Mouse (Mus musculus) bone marrow, adult 2 months (tissue): ENCODE results near the gene Fhl4. TPM values are rescaled to one million over a fixed set of nuclear protein-coding genes. Genes with fewer than 3 reads are reported as not detected.

ENCODE experiments used
- H3K27ac ChIP-seq: fragments of 200-500 bp; 2 replicates; pipeline ENCODE4 v1.5.1; 2012; ENCODE audit warnings: low read depth, mild to moderate bottlenecking, control low read depth, inconsistent platforms, low read length; ENCODE audit not compliant: control insufficient read depth, poor library complexity, insufficient read depth
- H3K4me1 ChIP-seq: fragments of 200-500 bp; 2 replicates; pipeline ENCODE4 v1.6.1; 2011; ENCODE audit warnings: low read length; ENCODE audit not compliant: control insufficient read depth, insufficient read depth
- H3K4me3 ChIP-seq: fragments of 200-500 bp; replicated peaks from 2 replicates; pipeline ENCODE3; 2011; ENCODE audit warnings: mild to moderate bottlenecking, low read depth, low read length, control low read depth; ENCODE audit not compliant: control insufficient read depth
- CTCF ChIP-seq: fragments of 200-500 bp; IDR thresholded peaks from 2 replicates; pipeline ENCODE4 v1.5.1; 2011; ENCODE audit warnings: low read length, control low read depth; ENCODE audit not compliant: control insufficient read depth, insufficient read depth
- POLR2A ChIP-seq: fragments of 200-500 bp; IDR thresholded peaks from 2 replicates; pipeline ENCODE4 v1.6.1; 2011; ENCODE audit warnings: low read depth, mild to moderate bottlenecking, control low read depth, low read length, borderline replicate concordance; ENCODE audit not compliant: control insufficient read depth
- WGBS: fragments of 180-500 bp; shearing (Covaris S2); methylation state at CpG from one replicate; pipeline ENCODE4 v1.1.7; 2018; 5-methylcytosine and 5-hydroxymethylcytosine counted together
- polyA plus RNA-seq: library from polyadenylated mRNA; stranded (reverse); fragments of >200 nt; gene quantifications from 2 replicates; pipeline ENCODE4 v1.2.4, GENCODE M21; 2011; ENCODE audit warnings: low replicate concordance; ENCODE audit not compliant: missing spikeins, insufficient read depth, insufficient read length

The Fhl4 gene
- polyA plus RNA-seq = 0.45 TPM in 1 of 2 replicates, not detected in the other

DNA sequence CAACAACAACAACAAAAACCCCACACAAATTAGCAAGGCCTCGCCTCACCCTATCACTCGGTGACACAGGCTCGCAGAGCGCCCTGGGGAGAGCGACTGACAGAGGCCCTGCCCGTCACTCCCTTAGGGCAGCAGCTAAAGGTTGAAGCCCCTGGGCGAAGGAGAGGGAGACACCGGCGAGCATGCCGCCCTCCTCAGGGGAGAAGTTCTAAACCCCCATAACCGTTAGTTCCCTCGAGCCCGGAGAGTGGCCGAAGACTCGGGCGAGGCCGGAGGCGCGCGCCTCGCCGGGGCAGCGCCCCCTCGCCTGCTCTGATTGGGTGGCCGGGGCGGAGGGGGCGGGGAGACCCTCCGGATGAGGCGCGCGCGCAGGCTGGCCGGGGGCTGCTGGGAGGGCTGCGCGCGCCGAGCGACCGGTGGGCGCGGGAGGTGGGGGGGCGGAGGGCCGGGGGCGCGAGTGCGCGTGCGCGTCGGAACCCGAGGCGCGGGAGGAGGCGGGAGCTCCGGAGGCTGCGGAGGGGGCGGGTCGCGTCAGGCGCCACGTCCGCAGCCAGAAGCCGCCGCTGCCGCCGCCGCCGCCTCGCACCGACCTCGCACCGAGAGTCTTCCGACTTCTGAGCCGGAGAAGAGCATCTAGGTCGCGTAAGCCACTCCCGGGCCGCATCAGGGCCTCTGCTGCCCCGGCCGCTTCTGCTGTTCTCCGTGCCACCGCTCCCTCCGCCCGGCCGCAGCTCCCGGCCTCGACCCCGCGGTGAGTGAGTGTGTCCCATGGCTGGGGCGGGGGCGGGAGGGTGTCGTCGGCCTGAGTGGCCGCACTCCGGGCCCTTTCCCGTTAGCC, at the start of gene Fhl4, which contains the start of gene Tmem263:
Gene Fhl4 (minus strand): TSS at position 249 of the 838 bp plus-strand sequence.
Gene Tmem263 (plus strand): TSS at position 381 of the 838 bp plus-strand sequence.
- 0 out of 2 replicates have a peak, but pooled peaks have one; percentile 74 for TF ChIP-seq POLR2A
- no peak for TF ChIP-seq CTCF
- Histone ChIP-seq H3K4me1 (no peaks in the 10 kb centered on the region; the same call in 1 of the 2 replicates), H3K4me3 (peak within 1 kb of the TSS; percentile 76), H3K27ac (peak within 1 kb of the TSS; percentile 73)
- under 1% methylated on average over 80 of the region's 96 CpGs for WGBS

DNA sequence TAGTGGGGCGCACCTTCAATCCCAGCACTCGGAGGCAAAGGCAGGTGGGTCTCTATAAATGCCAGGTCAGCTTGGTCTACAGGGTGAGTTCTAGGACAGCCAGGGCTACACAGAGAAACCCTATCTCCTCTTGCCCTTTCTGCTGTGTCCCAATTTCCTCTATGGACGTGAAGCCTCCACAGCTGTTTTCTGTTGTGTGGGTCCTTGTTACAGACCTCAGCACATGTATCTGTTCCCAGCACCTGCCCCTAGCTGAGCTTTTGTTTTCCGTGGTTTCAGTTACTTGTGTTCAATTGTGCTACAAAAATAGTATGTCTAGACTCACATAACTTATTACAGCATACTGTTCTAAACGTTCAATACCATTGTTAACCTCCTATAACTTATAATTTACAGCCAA, 46.9 kb upstream of the Fhl4 start:
- Histone ChIP-seq H3K4me3 (no peak overlapping the region), H3K4me1 (no peaks in the 10 kb centered on the region), H3K27ac (no peak overlapping the region)
- TF ChIP-seq POLR2A (no peak), CTCF (no peak)
- 65% methylated on average over 5 of the region's 5 CpGs for WGBS

DNA sequence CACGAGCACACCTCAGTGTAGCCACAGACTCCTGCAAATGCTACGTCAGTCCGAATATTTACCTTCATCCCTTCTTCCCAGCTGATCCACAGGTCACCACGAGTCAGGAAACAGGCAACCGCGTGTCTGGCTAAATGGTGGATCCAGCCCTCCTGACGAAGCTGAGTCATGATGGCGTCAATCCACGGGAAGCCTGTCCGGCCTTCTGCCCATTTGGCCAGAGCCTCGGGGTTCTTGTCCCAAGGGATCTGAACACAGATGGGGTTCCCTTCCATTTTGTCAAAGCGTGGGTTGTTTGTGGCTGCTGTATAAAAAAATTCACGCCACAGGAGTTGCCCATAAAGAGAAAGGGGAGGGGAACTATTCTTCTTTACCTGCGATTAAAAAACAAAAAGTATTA, 44.0 kb upstream of the Fhl4 start:
- WGBS = 84% methylated on average over 14 of the region's 14 CpGs
- Histone ChIP-seq H3K4me3 (no peak overlapping the region), H3K27ac (no peak overlapping the region), H3K4me1 (no peaks in the 10 kb centered on the region)
- no peak for TF ChIP-seq CTCF
- TF ChIP-seq POLR2A = no peak

DNA sequence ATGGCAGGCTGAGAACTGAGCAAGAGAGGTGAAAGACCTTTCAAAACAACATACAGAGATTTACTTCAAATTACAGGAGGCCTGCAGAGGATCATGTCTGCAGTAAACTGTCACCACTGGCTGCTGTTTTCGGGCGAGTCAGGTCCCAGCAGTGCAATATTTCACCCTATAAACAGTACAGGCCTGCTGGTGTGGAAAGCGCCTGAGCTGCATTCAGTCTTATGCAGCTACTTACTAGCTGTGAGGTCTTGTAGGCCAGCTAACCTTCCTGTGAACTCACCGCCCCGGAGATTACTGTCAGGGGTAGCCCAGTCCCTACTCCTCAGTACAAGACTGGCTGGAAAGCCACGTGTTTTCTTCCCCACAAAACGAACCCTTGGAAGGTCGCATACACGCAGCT, 39.2 kb upstream of the Fhl4 start:
- 83% methylated on average over 9 of the region's 9 CpGs for WGBS
- Histone ChIP-seq H3K4me1 (no peaks in the 10 kb centered on the region), H3K27ac (no peak overlapping the region), H3K4me3 (no peak overlapping the region)
- no peak for TF ChIP-seq CTCF
- no peak for TF ChIP-seq POLR2A

DNA sequence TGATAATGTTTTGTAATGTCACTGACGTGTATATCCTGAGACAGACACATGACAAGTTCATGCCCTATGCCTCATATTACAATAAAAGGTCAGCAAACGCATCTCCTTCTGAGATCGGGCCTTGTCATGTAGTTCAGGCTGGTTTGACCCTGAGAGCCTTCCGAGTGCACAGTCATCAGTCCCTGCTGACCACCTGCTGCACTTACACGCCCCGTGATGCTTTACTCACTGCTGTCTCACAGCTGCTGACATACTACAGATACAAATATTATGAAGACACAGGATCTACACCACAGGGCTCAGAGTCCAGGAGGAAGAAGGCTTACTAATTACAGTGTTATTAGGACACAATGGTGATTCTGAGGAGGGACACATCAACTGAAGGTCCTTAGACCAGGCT, 34.3 kb upstream of the Fhl4 start:
- Histone ChIP-seq H3K27ac (no peak overlapping the region), H3K4me1 (no peaks in the 10 kb centered on the region), H3K4me3 (no peak overlapping the region)
- 82% methylated on average over 6 of the region's 6 CpGs for WGBS
- TF ChIP-seq POLR2A = no peak
- no peak for TF ChIP-seq CTCF

DNA sequence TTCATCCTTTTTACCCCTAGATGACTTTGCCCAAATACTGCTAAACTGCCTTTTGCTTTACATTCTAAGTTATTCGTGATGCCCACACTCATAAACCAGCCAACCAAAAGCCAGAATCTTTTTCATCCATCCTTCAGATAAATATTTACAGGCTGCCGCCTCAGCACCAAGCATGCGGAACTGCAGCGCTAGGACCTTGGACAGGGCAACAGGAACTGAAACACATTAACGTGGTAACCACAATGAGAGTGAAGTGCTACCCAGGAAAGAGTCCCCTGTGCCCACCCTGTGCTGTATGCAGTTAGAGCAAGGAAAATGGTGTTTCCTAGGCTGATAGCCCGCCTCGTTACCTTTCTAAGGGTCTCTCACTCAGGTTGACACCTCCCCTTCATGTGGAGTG, 26.2 kb upstream of the Fhl4 start:
- Histone ChIP-seq H3K4me3 (no peak overlapping the region), H3K27ac (no peak overlapping the region), H3K4me1 (peaks cover 1% of the 10 kb centered on the region; the same call in 1 of the 2 replicates)
- TF ChIP-seq POLR2A (no peak), CTCF (no peak)
- 3% methylated on average over 7 of the region's 7 CpGs for WGBS

DNA sequence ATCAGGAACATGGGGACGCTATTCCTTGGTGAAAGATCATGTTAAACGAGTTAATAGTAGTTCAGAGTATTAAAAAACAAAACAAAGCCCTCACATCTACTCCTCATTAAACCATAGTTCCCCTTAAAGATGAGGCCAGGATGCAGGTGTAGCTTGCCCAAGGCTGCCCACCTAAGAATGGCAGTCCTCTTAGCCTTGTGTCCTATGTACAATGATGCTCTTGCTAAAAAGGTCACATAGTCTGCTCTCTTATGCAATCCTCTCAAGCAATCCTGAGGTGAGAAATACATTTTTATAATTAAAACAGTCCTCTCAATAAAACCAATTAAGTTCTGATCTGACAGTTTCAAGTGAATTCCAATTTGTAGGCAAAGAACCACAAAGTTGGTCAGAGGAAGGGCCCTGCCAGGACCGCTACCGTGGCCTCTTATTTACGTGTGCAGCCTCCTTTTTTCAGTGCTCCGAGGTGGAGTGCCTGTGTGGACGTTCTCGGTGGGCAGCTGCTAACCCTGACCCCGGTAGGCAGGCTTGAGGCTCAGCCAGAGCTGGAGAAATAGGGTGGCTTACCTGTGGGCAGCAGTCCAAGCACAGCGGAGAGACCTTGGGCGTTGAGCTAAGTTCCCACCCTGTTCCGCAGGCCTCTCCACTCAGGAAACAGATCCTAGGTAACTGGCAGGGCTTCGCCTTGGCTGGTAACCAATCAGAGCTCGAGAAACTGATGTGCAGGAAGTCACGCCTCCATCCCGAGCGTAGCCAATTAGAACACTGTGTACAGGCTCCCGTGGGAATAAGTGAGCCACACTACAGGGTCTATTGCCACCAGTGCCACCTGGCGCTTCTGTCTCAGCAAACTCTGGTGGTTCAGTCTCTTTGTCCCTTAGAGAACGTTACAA, 25.3 kb upstream of the Fhl4 start, which contains the start of gene Mterf2:
Gene Mterf2 (minus strand): TSS at position 633 of the 893 bp plus-strand sequence.
- H3K27ac ChIP-seq = peak within 1 kb of the TSS; percentile 31
- peak; percentile 47; the same call in 1 of the 2 replicates for TF ChIP-seq POLR2A
- TF ChIP-seq CTCF = no peak
- whole genome bisulfite sequencing = 7% methylated on average over 20 of the region's 20 CpGs
- peaks cover 1% of the 10 kb centered on the region; the same call in 1 of the 2 replicates for H3K4me1 ChIP-seq
- H3K4me3 ChIP-seq = peak within 1 kb of the TSS; percentile 88
